14 mouse cellular contexts compared by ENCODE assay signal in the genomic region with DNA sequence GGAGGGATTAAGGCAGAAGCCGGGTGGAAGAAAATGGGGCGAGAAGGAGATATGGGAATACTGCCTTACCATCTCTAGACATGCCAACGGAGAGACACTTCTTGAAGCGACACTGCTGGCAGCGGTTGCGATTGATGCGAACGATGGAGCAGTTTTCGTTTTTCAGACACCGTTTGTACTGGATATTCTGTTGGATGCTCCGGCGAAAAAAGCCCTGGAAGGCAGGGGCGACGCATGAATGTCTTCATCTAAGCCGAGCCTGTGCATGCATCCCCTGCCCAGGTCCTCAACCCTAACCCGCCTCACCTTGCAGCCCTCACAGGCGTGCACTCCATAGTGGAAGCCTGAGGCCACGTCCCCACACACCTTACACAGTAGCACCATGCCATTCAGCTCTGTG. TPM values are rescaled to one million over a fixed set of nuclear protein-coding genes. Genes with fewer than 3 reads are reported as not detected.
A peak's percentile ranks its signal among the peaks of the same experiment; 100 is the strongest.
DNase-seq lines count a peak whose midpoint lies in the region; ATAC-seq and TF ChIP-seq lines count a peak whose summit lies in the region.
"Had no signal": no experiment of that assay in that cellular context is flagged by ENCODE, and none has a peak within 500 bp of the region (broad histone marks: within the 10 kb centered on the region; RNA-seq: fewer than 3 reads in every experiment).

No protein-coding gene starts in this region.

- H3K36me3 ChIP-seq in forebrain, postnatal 0 days (ENCODE audit: insufficient read depth) = peaks cover 39% of the 10 kb centered on the region
- H3K36me3 ChIP-seq in forebrain, embryonic 13.5 days (ENCODE audit: poor library complexity, severe bottlenecking) = peaks cover 37% of the 10 kb centered on the region
- no peaks in the 10 kb centered on the region for H3K36me3 ChIP-seq in spleen, adult 2 months (ENCODE audit: control insufficient read depth, insufficient read depth, low read length)
- peaks cover 34% of the 10 kb centered on the region for H3K36me3 ChIP-seq in embryonic facial prominence, embryonic 10.5 days (replicated peaks)

- ATAC-seq in forebrain, postnatal 0 days = no peak
- no peak for ATAC-seq in forebrain, embryonic 13.5 days
- ATAC-seq: intestine, embryonic 15.5 days had no signal

- H3K4me2 ChIP-seq in forebrain, postnatal 0 days (ENCODE audit: low read depth) = no peak overlapping the region
- no peak overlapping the region for H3K4me2 ChIP-seq in forebrain, embryonic 13.5 days
- H3K4me2 ChIP-seq: intestine, embryonic 15.5 days; midbrain, embryonic 12.5 days had no signal

- peak; percentile 36 for DNase-seq in forebrain, postnatal 0 days
- DNase-seq in layer of hippocampus, adult 9-11 months = peak; percentile 38
- no peak for DNase-seq in layer of hippocampus, adult 11-12 months (ENCODE audit: low spot score)
- no peak for DNase-seq in spleen, adult 2 months (ENCODE audit: low read depth in 1 of 2, low spot score in 2 of 2)
- no peak for DNase-seq in spleen, adult 12 weeks (ENCODE audit: low spot score)
- no peak for DNase-seq in embryonic facial prominence, embryonic 10.5 days (ENCODE audit: low spot score)
- DNase-seq: cerebellum, adult 11 months; thymus, postnatal 25 days had no signal

- no peak overlapping the region for H3K27ac ChIP-seq in forebrain, postnatal 0 days (ENCODE audit: low read depth, low read length)
- H3K27ac ChIP-seq in forebrain, embryonic 13.5 days = no peak overlapping the region
- 0 out of 2 replicates have a peak overlapping the region, but pooled peaks have one; percentile 15 for H3K27ac ChIP-seq in spleen, adult 2 months (ENCODE audit: insufficient read depth, low read length)
- H3K27ac ChIP-seq in olfactory bulb, adult 2 months (ENCODE audit: insufficient read depth, low read depth, low read length) = no peak overlapping the region
- no peak overlapping the region for H3K27ac ChIP-seq in embryonic facial prominence, embryonic 10.5 days (replicated peaks)
- H3K27ac ChIP-seq: intestine, embryonic 15.5 days; kidney, postnatal 0 days; midbrain, embryonic 12.5 days had no signal

- no peak overlapping the region for H3K4me3 ChIP-seq in forebrain, postnatal 0 days (ENCODE audit: low read depth, low read length)
- H3K4me3 ChIP-seq in forebrain, embryonic 13.5 days = no peak overlapping the region
- no peak overlapping the region for H3K4me3 ChIP-seq in spleen, adult 2 months (ENCODE audit: extremely low read depth, insufficient read depth, insufficient read length)
- peak overlapping the region; percentile 6; the same call in 1 of the 2 replicates for H3K4me3 ChIP-seq in olfactory bulb, adult 2 months (ENCODE audit: insufficient read depth, low read depth, low read length)
- H3K4me3 ChIP-seq in embryonic facial prominence, embryonic 10.5 days = no peak overlapping the region
- H3K4me3 ChIP-seq: intestine, embryonic 15.5 days; midbrain, embryonic 12.5 days had no signal

- no peaks in the 10 kb centered on the region for H3K27me3 ChIP-seq in forebrain, postnatal 0 days (ENCODE audit: insufficient read depth, low read length)
- H3K27me3 ChIP-seq in forebrain, embryonic 13.5 days = no peaks in the 10 kb centered on the region
- no peaks in the 10 kb centered on the region for H3K27me3 ChIP-seq in spleen, adult 2 months (ENCODE audit: control insufficient read depth, insufficient read depth, low read length)
- peaks cover 6% of the 10 kb centered on the region; the same call in 1 of the 2 replicates for H3K27me3 ChIP-seq in embryonic facial prominence, embryonic 10.5 days (replicated peaks; ENCODE audit: low read depth, poor library complexity, severe bottlenecking)
- H3K27me3 ChIP-seq: intestine, embryonic 15.5 days had no signal

- no peak for TF ChIP-seq POLR2A in spleen, adult 2 months (IDR thresholded peaks at IDR 0.05; ENCODE audit: low read depth, low read length)
- no peak for TF ChIP-seq POLR2A in olfactory bulb, adult 2 months (IDR thresholded peaks at IDR 0.05; ENCODE audit: insufficient read depth, low read depth, low read length)

- H3K9ac ChIP-seq in forebrain, postnatal 0 days = no peak overlapping the region
- no peak overlapping the region for H3K9ac ChIP-seq in forebrain, embryonic 13.5 days
- H3K9ac ChIP-seq: intestine, embryonic 15.5 days; midbrain, embryonic 12.5 days had no signal

- no peaks in the 10 kb centered on the region for H3K9me3 ChIP-seq in forebrain, postnatal 0 days (ENCODE audit: low read length)
- no peaks in the 10 kb centered on the region for H3K9me3 ChIP-seq in forebrain, embryonic 13.5 days (replicated peaks)
- H3K9me3 ChIP-seq in embryonic facial prominence, embryonic 10.5 days = no peaks in the 10 kb centered on the region
- H3K9me3 ChIP-seq: G1E; intestine, embryonic 15.5 days; midbrain, embryonic 12.5 days had no signal

- peaks cover 20% of the 10 kb centered on the region for H3K4me1 ChIP-seq in forebrain, postnatal 0 days (ENCODE audit: insufficient read depth)
- peaks cover 75% of the 10 kb centered on the region for H3K4me1 ChIP-seq in forebrain, embryonic 13.5 days
- peaks cover 43% of the 10 kb centered on the region for H3K4me1 ChIP-seq in spleen, adult 2 months (ENCODE audit: control insufficient read depth, insufficient read depth, insufficient read length)
- peaks cover 61% of the 10 kb centered on the region for H3K4me1 ChIP-seq in olfactory bulb, adult 2 months (ENCODE audit: control insufficient read depth, insufficient read depth, low read length)
- H3K4me1 ChIP-seq in embryonic facial prominence, embryonic 10.5 days = peaks cover 68% of the 10 kb centered on the region

- no peak for TF ChIP-seq CTCF in forebrain, postnatal 0 days (IDR thresholded peaks at IDR 0.05; ENCODE audit: low read depth)
- TF ChIP-seq CTCF in spleen, adult 2 months (IDR thresholded peaks at IDR 0.05; ENCODE audit: extremely low read depth, insufficient read depth, insufficient read length, insufficient replicate concordance) = no peak
- no peak for TF ChIP-seq CTCF in olfactory bulb, adult 2 months (IDR thresholded peaks at IDR 0.05; ENCODE audit: insufficient read depth, low read depth, low read length)

- 82% methylated on average over 18 of the region's 18 CpGs for WGBS in forebrain, postnatal 0 days
- 94% methylated on average over 18 of the region's 18 CpGs for WGBS in forebrain, embryonic 13.5 days
- 94% methylated on average over 18 of the region's 18 CpGs for WGBS in spleen, adult 2 months
- WGBS in olfactory bulb, adult 2 months = 75% methylated on average over 18 of the region's 18 CpGs
- 95% methylated on average over 18 of the region's 18 CpGs for WGBS in embryonic facial prominence, embryonic 10.5 days

RNA-seq across cellular contexts. Expression of gene Nr1d1, which starts 4.0 kb away (rescaled TPM):
- 4.5 and 6.7 TPM in 2 replicates for total RNA-seq in forebrain, postnatal 0 days (2014; rRNA removed)
- 10.8 and 11.4 TPM in 2 replicates for polyA plus RNA-seq in forebrain, postnatal 0 days (2015; fragmentation: Nextera tagmentation; extraction: Ambion mirVana)
- 2.1 and 2.3 TPM in 2 replicates for polyA plus RNA-seq in forebrain, embryonic 13.5 days (2015; fragmentation: Nextera tagmentation; extraction: Ambion mirVana)
- polyA plus RNA-seq in spleen, adult 2 months (2012; rRNA removed) = 27.7 and 29.0 TPM in 2 replicates
- polyA plus RNA-seq in olfactory bulb, adult 2 months (2012; ENCODE audit: insufficient read depth, insufficient read length, low replicate concordance, missing spikeins) = not detected in 2 replicates
- polyA plus RNA-seq in embryonic facial prominence, embryonic 10.5 days (2016; fragmentation: Nextera tagmentation; extraction: Ambion mirVana) = 1.1 and 1.8 TPM in 2 replicates

RNA-seq across cellular contexts. Expression of gene Msl1, which starts 24.2 kb away (rescaled TPM):
- total RNA-seq in forebrain, postnatal 0 days (2014; rRNA removed) = 87.2 and 94.6 TPM in 2 replicates
- 16.3 and 24.1 TPM in 2 replicates for polyA plus RNA-seq in forebrain, postnatal 0 days (2015; fragmentation: Nextera tagmentation; extraction: Ambion mirVana)
- 31.3 and 32.9 TPM in 2 replicates for polyA plus RNA-seq in forebrain, embryonic 13.5 days (2015; fragmentation: Nextera tagmentation; extraction: Ambion mirVana)
- polyA plus RNA-seq in spleen, adult 2 months (2012; rRNA removed) = 23.3 and 41.2 TPM in 2 replicates
- 206 and 252 TPM in 2 replicates for polyA plus RNA-seq in olfactory bulb, adult 2 months (2012; ENCODE audit: insufficient read depth, insufficient read length, low replicate concordance, missing spikeins)
- 23.4 and 23.5 TPM in 2 replicates for polyA plus RNA-seq in embryonic facial prominence, embryonic 10.5 days (2016; fragmentation: Nextera tagmentation; extraction: Ambion mirVana)

RNA-seq across cellular contexts. Expression of gene Thra, which starts 30.7 kb away (rescaled TPM):
- 1,003 and 1,159 TPM in 2 replicates for total RNA-seq in forebrain, postnatal 0 days (2014; rRNA removed)
- polyA plus RNA-seq in forebrain, postnatal 0 days (2015; fragmentation: Nextera tagmentation; extraction: Ambion mirVana) = 223 and 233 TPM in 2 replicates
- 93.5 and 95.2 TPM in 2 replicates for polyA plus RNA-seq in forebrain, embryonic 13.5 days (2015; fragmentation: Nextera tagmentation; extraction: Ambion mirVana)
- polyA plus RNA-seq in spleen, adult 2 months (2012; rRNA removed) = 19.8 and 20.7 TPM in 2 replicates
- polyA plus RNA-seq in olfactory bulb, adult 2 months (2012; ENCODE audit: insufficient read depth, insufficient read length, low replicate concordance, missing spikeins) = 251 and 495 TPM in 2 replicates
- polyA plus RNA-seq in embryonic facial prominence, embryonic 10.5 days (2016; fragmentation: Nextera tagmentation; extraction: Ambion mirVana) = 8.8 and 9.1 TPM in 2 replicates

RNA-seq across cellular contexts. Expression of gene Casc3, which starts 33.6 kb away (rescaled TPM):
- 22.5 and 27.2 TPM in 2 replicates for total RNA-seq in forebrain, postnatal 0 days (2014; rRNA removed)
- polyA plus RNA-seq in forebrain, postnatal 0 days (2015; fragmentation: Nextera tagmentation; extraction: Ambion mirVana) = 29.5 and 37.4 TPM in 2 replicates
- polyA plus RNA-seq in forebrain, embryonic 13.5 days (2015; fragmentation: Nextera tagmentation; extraction: Ambion mirVana) = 46.4 and 51.1 TPM in 2 replicates
- polyA plus RNA-seq in spleen, adult 2 months (2012; rRNA removed) = 30.2 and 32.6 TPM in 2 replicates
- not detected in 2 replicates for polyA plus RNA-seq in olfactory bulb, adult 2 months (2012; ENCODE audit: insufficient read depth, insufficient read length, low replicate concordance, missing spikeins)
- 47.5 and 48.3 TPM in 2 replicates for polyA plus RNA-seq in embryonic facial prominence, embryonic 10.5 days (2016; fragmentation: Nextera tagmentation; extraction: Ambion mirVana)

RNA-seq across cellular contexts. Expression of gene Med24, which starts 41.9 kb away (rescaled TPM):
- total RNA-seq in forebrain, postnatal 0 days (2014; rRNA removed) = 54.0 and 66.5 TPM in 2 replicates
- polyA plus RNA-seq in forebrain, postnatal 0 days (2015; fragmentation: Nextera tagmentation; extraction: Ambion mirVana) = 46.4 and 49.3 TPM in 2 replicates
- polyA plus RNA-seq in forebrain, embryonic 13.5 days (2015; fragmentation: Nextera tagmentation; extraction: Ambion mirVana) = 79.0 and 86.0 TPM in 2 replicates
- polyA plus RNA-seq in spleen, adult 2 months (2012; rRNA removed) = 53.6 and 69.1 TPM in 2 replicates
- polyA plus RNA-seq in olfactory bulb, adult 2 months (2012; ENCODE audit: insufficient read depth, insufficient read length, low replicate concordance, missing spikeins) = not detected in 2 replicates
- polyA plus RNA-seq in embryonic facial prominence, embryonic 10.5 days (2016; fragmentation: Nextera tagmentation; extraction: Ambion mirVana) = 73.9 and 78.1 TPM in 2 replicates

Comparison
In these comparisons a context has a peak if more than half of its experiments do, and no peak if none do; other contexts are left out.
1. DNase-seq: peak in forebrain, postnatal 0 days (single experiment) and layer of hippocampus, adult 9-11 months (single experiment); none in layer of hippocampus, adult 11-12 months (single experiment), spleen, adult 2 months (0 of 2), spleen, adult 12 weeks (single experiment) and embryonic facial prominence, embryonic 10.5 days (single experiment).